Mouse (Mus musculus) C2C12 (cell line): ENCODE data around the gene Cachd1.

Source experiments
- CTCF ChIP-seq: IDR thresholded peaks from one replicate; pipeline ENCODE4 v1.5.1; 2011; ENCODE audit not compliant: control insufficient read depth, insufficient read depth, insufficient read length
- MYOD1 ChIP-seq: IDR thresholded peaks from one replicate; pipeline ENCODE4 v1.6.1; 2011; ENCODE audit warnings: low read depth; ENCODE audit not compliant: control insufficient read depth, insufficient read length
- MYOG ChIP-seq: IDR thresholded peaks from one replicate; pipeline ENCODE4 v1.6.1; 2011; ENCODE audit not compliant: control insufficient read depth, insufficient read length; ENCODE audit errors: extremely low read depth

DNA sequence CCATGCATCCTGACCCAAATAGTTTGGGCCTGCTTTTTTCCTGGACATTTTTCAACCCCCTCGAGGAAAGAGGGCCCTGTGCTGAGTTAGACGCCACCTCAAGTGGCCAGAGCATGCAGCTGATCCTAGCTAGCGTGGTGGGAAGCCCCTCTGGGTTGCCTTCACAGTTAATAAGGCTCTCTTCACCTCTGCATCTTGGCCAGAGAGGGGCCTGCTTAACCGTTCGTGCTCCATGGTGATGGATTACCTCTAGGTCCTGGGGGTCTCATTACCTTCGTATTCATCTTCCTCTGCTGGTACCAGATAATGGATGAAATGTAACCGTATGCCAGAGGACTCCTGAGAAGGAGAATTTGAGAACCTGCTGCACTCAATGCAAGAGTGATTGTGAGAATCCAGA is 167.2 kb downstream of the Cachd1 start:
- TF ChIP-seq CTCF (no peak), MYOG (no peak), MYOD1 (no peak)
